Mouse (Mus musculus): ENCODE measurements around the gene Kirrel2.

- no peak for TF ChIP-seq CTCF (IDR thresholded peaks at IDR 0.05; ENCODE audit: control insufficient read depth, insufficient read depth, insufficient read length)
- TF ChIP-seq MYOD1 (IDR thresholded peaks at IDR 0.05; ENCODE audit: control insufficient read depth, insufficient read length, low read depth), result no peak
- no peak for TF ChIP-seq MAX (IDR thresholded peaks at IDR 0.05)
Observed at GRCm38 (mm10) chr7:30409789-30410188, 47.7 kb downstream of the Kirrel2 start.
